Mouse (Mus musculus) forebrain, embryonic 13.5 days (tissue): ENCODE data around the gene Zbtb2. TPM values are rescaled to one million over a fixed set of nuclear protein-coding genes. Genes with fewer than 3 reads are reported as not detected.

Experiments
- ATAC-seq: fragments of 200-750 bp; cut with Nextera tagmentation; 2 replicates; pipeline ENCODE4 v1.8.0; 2017
- H3K27ac ChIP-seq: fragments of 300-500 bp; sonication (generic); 2 replicates; pipeline ENCODE4 v1.5.1; 2015; ENCODE audit warnings: inconsistent platforms, mild to moderate bottlenecking, moderate library complexity
- H3K27me3 ChIP-seq: fragments of 300-500 bp; sonication (generic); 2 replicates; pipeline ENCODE4 v1.6.1; 2015; ENCODE audit warnings: mild to moderate bottlenecking, inconsistent platforms
- H3K36me3 ChIP-seq: fragments of 300-500 bp; sonication (generic); 2 replicates; pipeline ENCODE4 v1.6.1; 2015; ENCODE audit warnings: mild to moderate bottlenecking, inconsistent platforms; ENCODE audit not compliant: poor library complexity, severe bottlenecking
- H3K4me1 ChIP-seq: fragments of 300-500 bp; sonication (generic); 2 replicates; pipeline ENCODE4 v1.6.1; 2015; ENCODE audit warnings: inconsistent platforms
- H3K4me2 ChIP-seq: fragments of 300-500 bp; sonication (generic); 2 replicates; pipeline ENCODE4 v1.6.1; 2015; ENCODE audit warnings: inconsistent platforms, mild to moderate bottlenecking, moderate library complexity
- H3K4me3 ChIP-seq: fragments of 300-500 bp; sonication (generic); 2 replicates; pipeline ENCODE4 v1.5.1; 2015; ENCODE audit warnings: mild to moderate bottlenecking, inconsistent platforms
- H3K9ac ChIP-seq: fragments of 300-500 bp; sonication (generic); 2 replicates; pipeline ENCODE4 v1.6.1; 2015; ENCODE audit warnings: mild to moderate bottlenecking, inconsistent platforms
- H3K9me3 ChIP-seq: fragments of 300-500 bp; sonication (generic); replicated peaks from 2 replicates; pipeline ENCODE4 v1.6.1; 2016; ENCODE audit warnings: inconsistent platforms
- WGBS: fragments of 180-500 bp; shearing (Covaris S2); methylation state at CpG from one replicate; pipeline ENCODE4 v1.1.7; 2015; 5-methylcytosine and 5-hydroxymethylcytosine counted together
- polyA plus RNA-seq: library from polyadenylated mRNA; unstranded; fragments of >200 nt; fragmentation: Nextera tagmentation; extraction: Ambion mirVana; gene quantifications from 2 replicates; pipeline ENCODE4 v1.2.1, GENCODE M21; 2015

The Zbtb2 gene
- polyA plus RNA-seq, 1 experiment from 2014 or later, result 17.6 TPM

DNA sequence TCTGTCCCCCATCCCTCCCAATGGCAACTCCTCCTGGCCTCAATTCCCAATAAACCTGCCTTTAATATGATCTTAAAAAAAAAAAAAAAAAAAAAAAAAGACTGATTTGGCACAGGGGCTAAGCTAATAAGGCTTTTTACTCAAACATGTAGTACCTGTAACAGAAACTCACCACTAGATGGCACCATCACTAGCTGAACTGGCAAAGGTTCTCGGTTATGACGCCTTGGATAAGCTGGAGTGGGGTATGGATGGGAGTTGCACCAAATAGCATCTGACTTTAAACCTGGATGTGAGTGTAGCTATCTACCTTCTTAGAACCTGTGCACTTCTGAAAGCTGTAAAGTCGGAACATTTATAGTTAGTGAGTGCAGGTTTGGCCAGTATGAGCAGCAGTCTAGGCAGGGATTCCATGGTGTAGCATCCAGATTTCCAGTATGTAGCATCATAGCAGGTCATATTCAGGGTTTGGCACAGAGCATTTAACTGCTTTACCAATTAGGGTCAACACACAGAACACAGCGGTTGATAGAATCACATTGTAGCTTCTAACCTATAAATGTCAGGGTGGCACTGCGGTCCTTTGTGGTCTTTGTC, 17.1 kb upstream of the Zbtb2 start:
- Histone ChIP-seq H3K9ac (no peak overlapping the region), H3K4me3 (no peak overlapping the region), H3K9me3 (no peaks in the 10 kb centered on the region), H3K4me2 (no peak overlapping the region), H3K4me1 (no peaks in the 10 kb centered on the region), H3K27me3 (no peaks in the 10 kb centered on the region), H3K27ac (no peak overlapping the region), H3K36me3 (peaks cover 56% of the 10 kb centered on the region)
- WGBS, result 57% methylated on average over 5 of the region's 5 CpGs
- peak; percentile 65 for ATAC-seq

DNA sequence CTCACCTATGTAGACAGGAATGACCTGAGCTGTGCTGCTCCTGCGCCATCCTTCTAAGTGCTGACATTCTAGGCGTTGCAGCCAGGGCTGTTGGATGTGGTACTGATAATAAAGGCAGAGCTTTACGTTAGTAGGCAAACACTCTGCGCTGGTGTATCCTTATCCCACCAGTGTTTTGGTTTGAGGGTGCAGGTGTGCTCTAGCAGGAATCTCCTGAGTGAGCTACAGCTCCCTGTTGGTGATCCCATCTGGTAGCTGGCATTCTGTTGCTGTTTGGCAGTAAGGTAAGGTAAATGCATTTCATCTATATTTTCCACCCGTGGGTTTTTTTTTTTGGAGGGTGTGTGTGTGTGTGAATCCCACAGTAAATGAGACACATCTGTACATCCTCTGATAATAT, 10.2 kb upstream of the Zbtb2 start:
- no peak for ATAC-seq
- 92% methylated on average over 5 of the region's 5 CpGs for WGBS

DNA sequence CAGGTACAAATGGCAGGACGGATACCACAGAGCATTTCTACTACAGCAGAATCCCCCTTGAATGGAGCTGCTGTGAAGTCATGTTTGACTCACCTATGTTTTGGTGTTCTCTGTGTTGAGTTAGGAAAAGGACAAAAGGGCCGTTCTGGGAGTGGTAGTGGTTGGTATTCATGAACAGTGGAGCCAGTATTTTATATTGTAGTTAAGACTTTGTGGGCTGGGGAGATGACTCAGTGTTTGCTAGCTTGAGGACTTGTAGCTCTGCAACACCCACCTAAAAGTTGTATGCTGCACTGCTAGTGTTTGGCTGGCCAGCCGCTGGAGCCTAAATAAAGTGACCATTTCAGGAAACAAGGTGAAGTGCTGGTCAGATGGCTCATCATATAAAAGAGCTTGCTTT, 7.4 kb upstream of the Zbtb2 start:
- no peak overlapping the region for H3K4me2 ChIP-seq
- no peak overlapping the region for H3K9ac ChIP-seq
- 97% methylated on average over 3 of the region's 3 CpGs for WGBS
- H3K36me3 ChIP-seq, result peaks cover 40% of the 10 kb centered on the region
- no peak overlapping the region for H3K27ac ChIP-seq
- no peak overlapping the region for H3K4me3 ChIP-seq
- peaks cover 17% of the 10 kb centered on the region for H3K4me1 ChIP-seq
- H3K9me3 ChIP-seq, result no peaks in the 10 kb centered on the region
- no peak for ATAC-seq
- no peaks in the 10 kb centered on the region for H3K27me3 ChIP-seq

More for the DNA sequence above, 10.2 kb upstream of the Zbtb2 start:
- Histone ChIP-seq H3K27ac (0 out of 2 replicates have a peak overlapping the region, but pooled peaks have one; percentile 25), H3K4me1 (no peaks in the 10 kb centered on the region), H3K4me2 (no peak overlapping the region), H3K36me3 (peaks cover 41% of the 10 kb centered on the region), H3K9me3 (no peaks in the 10 kb centered on the region), H3K27me3 (no peaks in the 10 kb centered on the region), H3K9ac (no peak overlapping the region), H3K4me3 (no peak overlapping the region)

DNA sequence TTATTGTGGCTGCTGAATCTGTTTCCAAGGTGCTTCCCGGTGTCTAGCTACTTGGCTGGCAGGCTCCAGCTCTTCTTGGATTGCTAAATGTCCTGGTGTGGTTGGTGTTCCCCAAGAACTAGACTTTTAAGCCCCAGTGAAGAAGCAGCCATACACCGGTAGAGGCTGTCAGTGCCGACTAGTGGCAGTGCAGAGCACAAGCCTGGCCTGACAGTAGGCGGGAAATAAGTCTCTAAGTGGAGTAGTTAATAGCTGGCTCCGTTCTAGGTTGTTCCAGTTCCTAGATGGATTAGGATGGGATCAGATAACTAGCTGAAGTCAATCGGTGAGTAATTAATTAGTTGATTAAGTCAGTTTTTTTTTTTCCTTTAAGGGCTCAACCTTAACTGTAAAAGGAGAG, 3.9 kb upstream of the Zbtb2 start:
- peaks cover 26% of the 10 kb centered on the region for H3K36me3 ChIP-seq
- H3K4me1 ChIP-seq, result peaks cover 38% of the 10 kb centered on the region
- no peak for ATAC-seq
- no peaks in the 10 kb centered on the region for H3K27me3 ChIP-seq
- 58% methylated on average over 6 of the region's 6 CpGs for WGBS
- no peaks in the 10 kb centered on the region for H3K9me3 ChIP-seq
- H3K27ac ChIP-seq, result no peak overlapping the region
- no peak overlapping the region for H3K9ac ChIP-seq
- no peak overlapping the region for H3K4me3 ChIP-seq
- no peak overlapping the region; the same call in 1 of the 2 replicates for H3K4me2 ChIP-seq

DNA sequence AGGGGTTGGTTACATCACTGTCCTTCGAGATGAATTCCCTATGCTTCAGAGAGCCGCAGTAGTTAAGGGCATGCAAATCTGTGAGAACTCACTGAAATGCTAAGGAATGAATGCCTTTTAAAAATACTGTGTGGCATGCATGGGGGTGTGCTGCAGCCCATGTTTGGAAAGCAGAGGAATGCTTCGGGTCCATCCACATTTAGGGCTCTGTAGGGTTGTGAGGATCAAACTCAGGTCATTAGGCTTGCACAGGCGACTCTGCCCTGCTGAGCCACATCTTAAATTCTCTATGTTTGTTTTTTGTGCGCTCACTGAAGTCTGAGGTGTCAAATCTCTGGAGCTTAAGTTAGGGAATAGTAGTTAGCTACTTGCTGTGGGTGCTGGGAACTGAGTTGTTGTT, 3.2 kb upstream of the Zbtb2 start:
- Histone ChIP-seq H3K27ac (no peak overlapping the region), H3K4me2 (peak overlapping the region; percentile 22; the same call in 1 of the 2 replicates)
- 83% methylated on average over 5 of the region's 5 CpGs for WGBS

DNA sequence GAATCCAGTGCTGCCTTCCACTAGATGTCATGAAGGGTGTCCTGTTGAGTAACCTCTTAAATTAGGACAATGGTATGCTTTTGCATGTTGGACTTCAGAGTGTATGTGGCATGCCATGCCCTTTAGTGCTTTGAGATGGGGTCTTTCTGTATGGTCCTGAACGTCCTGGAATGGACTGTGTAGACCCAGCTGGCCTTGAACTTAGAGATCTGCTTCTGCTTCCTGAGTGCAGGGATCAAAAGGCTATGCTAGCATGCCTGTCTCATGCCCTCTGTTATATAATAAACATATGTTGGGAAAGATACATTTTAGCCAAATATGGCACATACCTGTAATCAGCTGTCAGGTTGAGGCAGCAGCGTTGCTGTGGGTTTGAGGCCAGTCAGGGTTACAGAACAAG, 2.6 kb upstream of the Zbtb2 start:
- ATAC-seq, result no peak
- peak overlapping the region; percentile 22; the same call in 1 of the 2 replicates for H3K4me2 ChIP-seq
- no peaks in the 10 kb centered on the region for H3K27me3 ChIP-seq
- WGBS, result 80% methylated on average over 2 of the region's 2 CpGs
- H3K4me3 ChIP-seq, result no peak overlapping the region
- peaks cover 18% of the 10 kb centered on the region; the same call in 1 of the 2 replicates for H3K36me3 ChIP-seq
- H3K4me1 ChIP-seq, result peaks cover 41% of the 10 kb centered on the region
- H3K27ac ChIP-seq, result no peak overlapping the region
- H3K9ac ChIP-seq, result no peak overlapping the region
- no peaks in the 10 kb centered on the region for H3K9me3 ChIP-seq

More for the DNA sequence above, 3.2 kb upstream of the Zbtb2 start:
- H3K9ac ChIP-seq, result 0 out of 2 replicates have a peak overlapping the region, but pooled peaks have one; percentile 26
- peaks cover 41% of the 10 kb centered on the region for H3K4me1 ChIP-seq
- no peaks in the 10 kb centered on the region for H3K9me3 ChIP-seq
- no peaks in the 10 kb centered on the region for H3K27me3 ChIP-seq
- H3K36me3 ChIP-seq, result peaks cover 23% of the 10 kb centered on the region; the same call in 1 of the 2 replicates
- no peak for ATAC-seq
- no peak overlapping the region for H3K4me3 ChIP-seq

DNA sequence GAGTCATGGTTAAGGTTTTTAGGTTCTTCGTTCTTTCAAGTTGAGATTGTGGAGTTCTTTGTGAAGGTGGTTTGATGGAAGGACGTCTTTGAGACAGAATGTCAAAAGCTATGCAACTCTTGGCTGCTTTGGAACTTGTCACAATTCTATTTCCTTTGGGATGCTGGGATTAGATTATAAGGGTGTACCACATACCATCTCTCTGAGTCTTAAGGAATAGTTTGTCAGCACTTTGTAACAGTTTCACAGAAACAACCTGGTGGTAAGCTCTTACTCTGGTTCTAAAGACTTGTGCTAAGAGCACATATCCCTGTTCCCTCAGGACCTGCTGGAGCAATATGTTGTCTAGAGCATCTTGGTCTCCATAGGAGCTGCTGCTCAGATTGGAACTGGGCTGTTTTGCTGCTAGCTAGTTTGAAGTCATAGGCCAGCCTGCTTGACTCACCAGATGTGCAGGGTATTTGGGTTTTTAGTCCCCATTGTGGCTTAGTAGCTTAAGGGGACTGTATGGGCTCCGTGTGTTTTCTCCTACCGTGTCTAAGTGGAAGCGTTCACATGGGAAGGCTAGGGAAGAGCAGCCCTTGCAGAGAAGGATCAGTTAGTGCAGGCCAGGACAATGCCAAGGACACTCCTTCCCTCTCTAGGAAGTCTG, 1.7 kb upstream of the Zbtb2 start:
- no peak for ATAC-seq
- Histone ChIP-seq H3K4me1 (peaks cover 41% of the 10 kb centered on the region), H3K4me3 (peak overlapping the region; percentile 97), H3K27me3 (no peaks in the 10 kb centered on the region), H3K9me3 (no peaks in the 10 kb centered on the region), H3K27ac (no peak overlapping the region), H3K4me2 (peak overlapping the region; percentile 92), H3K36me3 (peaks cover 9% of the 10 kb centered on the region; the same call in 1 of the 2 replicates), H3K9ac (peak overlapping the region; percentile 98)
- 61% methylated on average over 5 of the region's 5 CpGs for WGBS

DNA sequence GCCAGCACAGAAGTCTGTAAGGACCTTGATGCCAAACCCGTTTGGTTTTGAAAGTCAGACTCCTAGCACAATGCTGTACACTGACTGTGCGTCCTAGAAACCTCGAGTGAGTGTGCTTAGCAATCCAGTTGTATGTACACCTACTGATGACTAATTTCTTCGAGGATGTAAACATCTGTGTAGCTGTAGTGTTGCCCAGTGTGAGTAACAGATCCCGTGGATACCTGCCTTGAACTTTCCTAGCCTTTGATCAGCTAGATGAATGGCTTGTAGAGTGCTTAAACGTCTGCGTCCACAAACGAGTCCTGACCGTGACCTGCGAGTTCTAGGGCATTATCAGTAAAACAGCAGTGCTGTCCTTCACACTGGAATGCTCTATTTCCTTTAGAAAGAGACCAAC, 1.1 kb upstream of the Zbtb2 start:
- H3K9me3 ChIP-seq, result no peaks in the 10 kb centered on the region
- ATAC-seq, result no peak
- H3K27me3 ChIP-seq, result no peaks in the 10 kb centered on the region
- no peak overlapping the region for H3K27ac ChIP-seq
- peaks cover 5% of the 10 kb centered on the region; the same call in 1 of the 2 replicates for H3K36me3 ChIP-seq
- 26% methylated on average over 10 of the region's 10 CpGs for WGBS
- peaks cover 41% of the 10 kb centered on the region for H3K4me1 ChIP-seq
- H3K9ac ChIP-seq, result peak overlapping the region; percentile 98
- peak overlapping the region; percentile 97 for H3K4me3 ChIP-seq
- H3K4me2 ChIP-seq, result peak overlapping the region; percentile 92

DNA sequence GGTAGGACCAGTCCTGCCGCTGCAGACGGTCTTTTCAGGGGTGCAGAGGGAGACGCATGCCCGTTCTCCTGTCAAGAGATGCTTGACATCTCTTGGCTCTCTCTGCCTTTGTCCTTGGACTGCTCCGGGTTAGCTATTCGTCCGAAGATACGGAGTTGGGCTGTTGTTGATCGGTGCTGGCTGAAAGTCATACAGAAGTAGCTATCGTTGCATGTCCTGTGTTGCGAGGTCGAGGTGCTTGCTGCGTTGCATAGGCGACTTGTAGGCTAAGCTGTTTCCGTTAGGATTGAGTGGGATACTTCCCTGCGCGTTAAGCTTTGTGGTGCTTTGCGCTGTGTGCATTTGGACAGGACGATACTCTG, 457 bp upstream of the Zbtb2 start:
- no peaks in the 10 kb centered on the region for H3K27me3 ChIP-seq
- peak overlapping the region; percentile 92 for H3K4me2 ChIP-seq
- H3K9ac ChIP-seq, result peak overlapping the region; percentile 98
- H3K4me1 ChIP-seq, result peaks cover 41% of the 10 kb centered on the region
- WGBS, result 1% methylated on average over 19 of the region's 19 CpGs
- peaks cover 5% of the 10 kb centered on the region; the same call in 1 of the 2 replicates for H3K36me3 ChIP-seq
- H3K4me3 ChIP-seq, result peak overlapping the region; percentile 97
- H3K9me3 ChIP-seq, result no peaks in the 10 kb centered on the region
- ATAC-seq, result no peak
- peak overlapping the region; percentile 100 for H3K27ac ChIP-seq

DNA sequence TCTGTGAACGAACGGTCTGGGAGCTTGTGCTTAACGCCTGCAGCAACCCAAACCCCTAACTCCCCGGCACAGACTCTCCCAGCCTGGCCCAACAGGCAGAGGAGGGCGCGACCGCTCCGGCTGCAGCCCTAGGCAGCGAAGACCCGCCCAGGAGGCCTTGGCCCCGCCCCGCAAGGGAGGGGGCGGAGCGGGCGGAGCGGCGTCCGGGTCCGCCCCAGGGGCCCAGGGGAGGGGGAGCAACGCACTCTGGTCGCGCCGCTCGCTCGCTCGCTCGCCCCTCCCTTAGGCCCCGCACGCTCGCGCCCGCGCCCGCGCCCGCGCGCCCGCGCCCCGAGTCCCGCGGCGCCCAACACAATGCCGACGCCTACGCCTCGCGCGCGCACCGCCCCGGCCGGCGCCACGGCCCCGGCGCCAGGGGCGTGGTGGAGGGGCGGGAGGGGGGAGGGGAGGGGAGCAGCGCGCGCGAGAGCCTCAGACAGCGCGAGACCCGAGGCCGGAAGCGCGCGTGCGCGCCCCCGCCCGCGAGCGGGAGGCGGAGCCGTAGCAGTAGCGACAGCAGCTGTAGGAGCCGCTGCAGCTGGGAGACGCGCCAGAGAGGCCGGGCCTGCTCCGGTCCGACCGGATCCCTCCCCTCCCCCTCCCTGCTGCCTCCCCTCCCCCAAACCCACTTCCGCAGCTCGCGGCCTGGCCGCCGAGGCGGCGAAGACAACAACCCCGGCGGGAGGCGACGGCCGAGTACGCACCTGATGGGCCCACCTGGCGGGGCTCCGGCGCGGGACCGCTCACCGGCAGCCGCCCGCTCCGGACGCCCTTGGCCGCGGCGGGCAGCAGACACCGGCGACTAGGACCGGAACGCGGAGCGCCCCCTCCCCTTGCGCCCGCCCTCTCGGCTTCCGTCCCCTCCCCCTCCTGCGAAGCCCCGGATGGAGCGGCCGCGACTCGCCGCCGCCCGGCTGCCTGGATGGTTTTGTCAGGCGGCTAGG, 1.0 kb downstream of the Zbtb2 start:
- Histone ChIP-seq H3K4me1 (peaks cover 42% of the 10 kb centered on the region), H3K9ac (peak overlapping the region; percentile 98), H3K9me3 (no peaks in the 10 kb centered on the region), H3K27ac (peak overlapping the region; percentile 100), H3K36me3 (no peaks in the 10 kb centered on the region), H3K4me2 (peak overlapping the region; percentile 92), H3K4me3 (peak overlapping the region; percentile 97), H3K27me3 (no peaks in the 10 kb centered on the region)
- WGBS, result under 1% methylated on average over 17 of the region's 133 CpGs
- ATAC-seq, result peak; percentile 92

DNA sequence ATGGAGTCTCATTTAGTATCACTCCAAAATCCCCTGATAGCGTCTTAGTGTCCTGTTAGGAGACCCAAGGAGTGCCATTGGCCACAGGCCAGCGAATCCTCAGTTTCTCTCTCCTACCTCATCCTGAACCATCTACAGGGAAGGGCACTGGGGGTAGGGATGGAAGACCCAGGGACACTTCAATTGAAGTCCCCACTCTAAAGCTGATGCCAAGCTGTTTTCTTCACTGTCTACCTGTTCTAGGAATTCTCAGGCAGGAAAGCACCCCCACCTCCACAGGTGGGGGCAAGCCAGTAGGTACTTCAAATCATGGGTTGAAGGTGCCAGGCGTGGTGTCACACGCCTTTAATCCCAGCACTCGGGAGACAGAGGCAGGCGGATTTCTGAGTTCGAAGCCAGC, 3.7 kb downstream of the Zbtb2 start:
- Histone ChIP-seq H3K4me3 (no peak overlapping the region), H3K4me1 (peaks cover 16% of the 10 kb centered on the region), H3K27ac (no peak overlapping the region), H3K9ac (no peak overlapping the region), H3K9me3 (no peaks in the 10 kb centered on the region), H3K36me3 (no peaks in the 10 kb centered on the region), H3K4me2 (no peak overlapping the region), H3K27me3 (no peaks in the 10 kb centered on the region)
- no peak for ATAC-seq
- WGBS, result 87% methylated on average over 7 of the region's 7 CpGs

DNA sequence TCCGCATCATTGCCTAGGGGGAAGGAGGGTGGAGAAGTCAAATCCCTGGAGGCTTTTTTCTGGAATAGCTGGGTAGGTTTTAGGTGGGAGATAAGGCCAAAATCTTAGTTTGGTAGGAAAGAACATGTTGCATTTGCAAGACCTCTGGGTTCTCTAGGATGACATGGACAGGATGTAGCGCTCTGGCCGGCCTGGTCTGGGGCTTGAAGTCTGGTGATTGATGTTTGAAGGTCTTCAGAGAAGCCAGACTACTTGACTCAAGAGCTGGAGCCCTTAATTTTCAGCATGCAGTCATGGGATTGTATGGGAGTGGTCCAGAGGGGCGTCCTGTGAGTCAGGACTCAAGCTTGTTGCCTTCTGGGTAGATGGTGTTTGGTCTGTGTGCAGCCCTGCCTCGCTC, 7.2 kb downstream of the Zbtb2 start:
- Histone ChIP-seq H3K27me3 (no peaks in the 10 kb centered on the region), H3K9me3 (no peaks in the 10 kb centered on the region), H3K36me3 (no peaks in the 10 kb centered on the region), H3K4me2 (no peak overlapping the region), H3K9ac (no peak overlapping the region), H3K4me1 (peaks cover 3% of the 10 kb centered on the region; the same call in 1 of the 2 replicates), H3K27ac (no peak overlapping the region), H3K4me3 (no peak overlapping the region)
- ATAC-seq, result no peak
- WGBS, result 93% methylated on average over 5 of the region's 5 CpGs
